Mouse (Mus musculus): Measurements from ENCODE around the gene Cd207. TPM values are rescaled to one million over a fixed set of nuclear protein-coding genes. Genes with fewer than 3 reads are reported as not detected.
A peak's percentile ranks its signal among the peaks of the same experiment; 100 is the strongest.

The Cd207 gene
- total and polyA plus RNA-seq, 3 experiments = 0.86 to 1.6 (median 1.1) TPM

DNA sequence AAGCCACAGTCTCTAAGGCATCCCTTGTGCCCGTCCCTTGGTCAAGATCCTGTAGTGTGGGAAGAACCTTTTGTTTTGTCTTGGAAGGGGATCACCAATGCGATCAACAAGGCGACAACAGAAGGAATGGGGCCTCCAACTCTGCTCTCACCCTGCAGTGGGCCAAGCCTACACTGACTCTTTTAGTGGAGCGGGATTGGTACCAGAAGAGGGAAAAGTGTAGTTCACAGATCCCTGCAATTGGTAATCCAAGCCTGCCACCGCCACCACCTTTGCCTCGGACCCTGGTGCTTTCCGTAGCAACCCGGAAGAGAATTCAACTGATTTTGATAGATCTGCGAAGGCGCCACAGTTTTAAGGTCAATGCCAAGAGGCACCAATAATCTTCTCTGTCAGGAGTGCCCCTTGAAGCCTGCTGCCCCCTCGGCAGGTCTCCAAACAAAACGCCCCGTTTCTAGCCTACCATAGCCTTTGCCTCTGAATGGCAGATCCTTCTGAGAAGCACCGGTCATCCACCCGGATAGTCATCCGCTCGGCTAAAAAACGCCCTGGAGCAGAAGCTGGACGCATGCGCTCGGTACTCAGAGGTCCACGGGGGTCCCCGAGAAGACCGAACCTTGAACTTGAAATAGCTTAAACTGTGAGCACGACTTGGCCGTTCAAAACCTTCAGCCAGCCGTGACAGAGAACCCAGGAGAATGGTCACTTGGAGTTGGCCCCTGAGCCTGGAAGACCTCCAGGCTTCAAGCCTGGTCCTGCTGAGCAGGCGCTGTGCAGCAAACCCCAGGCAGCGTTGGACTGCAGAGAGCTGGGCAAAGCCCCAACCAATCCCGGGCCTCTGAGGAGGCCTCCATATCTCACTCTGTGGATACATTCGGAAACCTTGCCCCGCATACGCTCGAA lies 36.8 kb upstream of the Cd207 start:
- intact Hi-C loops (cut with DNase I) = no loop called here
- 4% methylated on average over 34 of the region's 34 CpGs for WGBS
- Histone ChIP-seq H3K27me3 (ENCODE audit: control insufficient read depth, insufficient read depth, low read length) (peaks cover 48% of the 10 kb centered on the region), H3K9ac (ENCODE audit: low read depth, low read length) (no peak overlapping the region), H3K4me1 (ENCODE audit: control insufficient read depth, insufficient read depth, low read length) (peaks cover 3% of the 10 kb centered on the region), H3K36me3 (ENCODE audit: control insufficient read depth, insufficient read depth, low read length) (no peaks in the 10 kb centered on the region), H3K79me2 (replicated peaks; ENCODE audit: control insufficient read depth, insufficient read depth, low read length) (no peaks in the 10 kb centered on the region), H3K4me3 (no peak overlapping the region), H3K27ac (no peak overlapping the region)
- TF ChIP-seq CTCF (IDR thresholded peaks at IDR 0.05) = no peak
- no peak for TF ChIP-seq EP300 (IDR thresholded peaks at IDR 0.05; ENCODE audit: insufficient read depth, low read depth, low read length)
- TF ChIP-seq POLR2A (IDR thresholded peaks at IDR 0.05; ENCODE audit: insufficient read depth, low read depth, low read length) = no peak
- DNase-seq = peak in 1 of 2 experiments; percentile 41

DNA sequence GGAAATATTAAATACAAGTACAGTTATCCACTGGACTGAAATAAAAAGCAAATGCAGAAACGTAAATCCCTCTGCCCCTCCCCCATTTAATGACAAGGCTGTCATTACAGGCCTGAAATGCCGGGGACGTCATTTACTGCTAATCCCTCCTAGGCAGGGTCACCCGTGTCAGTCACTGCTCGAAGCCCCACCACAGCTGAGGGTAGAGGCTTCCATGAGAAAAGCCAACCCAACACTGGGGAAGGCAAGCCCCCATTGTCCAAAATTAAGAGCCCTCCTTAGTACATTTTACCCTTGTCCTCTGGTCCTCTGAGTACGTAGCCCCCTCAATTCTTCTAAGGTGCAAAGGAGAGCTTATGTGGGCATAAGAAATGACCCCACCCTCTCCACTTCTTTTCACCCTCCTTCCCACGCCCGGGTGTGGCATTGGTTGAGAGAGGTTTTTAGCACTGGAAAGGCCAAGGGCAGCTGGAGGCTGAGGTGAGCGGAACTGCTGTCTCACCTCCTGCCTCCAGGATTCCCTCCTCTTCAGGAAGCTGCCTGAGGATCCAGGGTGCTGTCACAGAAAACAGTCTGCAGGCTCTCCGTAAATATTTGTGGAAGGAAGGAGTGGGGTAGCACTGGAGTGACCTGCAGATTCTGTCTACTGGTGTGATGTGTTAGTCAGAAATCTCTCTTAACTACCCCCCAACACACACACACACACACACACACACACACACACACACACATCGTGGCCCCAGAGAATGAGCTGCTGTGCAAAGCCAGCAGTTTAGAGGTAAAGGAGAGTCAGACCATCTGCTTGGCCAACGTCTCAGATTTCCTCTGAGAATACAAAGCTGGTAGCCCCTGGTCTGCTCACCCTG lies 35.8 kb upstream of the Cd207 start:
- H3K79me2 ChIP-seq (replicated peaks; ENCODE audit: control insufficient read depth, insufficient read depth, low read length) = no peaks in the 10 kb centered on the region
- H3K4me1 ChIP-seq (ENCODE audit: control insufficient read depth, insufficient read depth, low read length) = peaks cover 3% of the 10 kb centered on the region
- H3K36me3 ChIP-seq (ENCODE audit: control insufficient read depth, insufficient read depth, low read length) = no peaks in the 10 kb centered on the region
- peaks cover 48% of the 10 kb centered on the region for H3K27me3 ChIP-seq (ENCODE audit: control insufficient read depth, insufficient read depth, low read length)
- 8% methylated on average over 12 of the region's 12 CpGs for WGBS
- intact Hi-C loops (cut with DNase I) = no loop called here
- no peak overlapping the region for H3K4me3 ChIP-seq
- no peak for DNase-seq
- H3K9ac ChIP-seq (ENCODE audit: low read depth, low read length) = no peak overlapping the region
- H3K27ac ChIP-seq = no peak overlapping the region
- TF ChIP-seq EP300 (IDR thresholded peaks at IDR 0.05; ENCODE audit: insufficient read depth, low read depth, low read length) = no peak
- no peak for TF ChIP-seq CTCF (IDR thresholded peaks at IDR 0.05)
- TF ChIP-seq POLR2A (IDR thresholded peaks at IDR 0.05; ENCODE audit: insufficient read depth, low read depth, low read length) = no peak

GRCm38 (mm10) chr6:83711725-83712475 lies 34.2 kb upstream of the Cd207 start:
- H3K79me2 ChIP-seq (replicated peaks; ENCODE audit: control insufficient read depth, insufficient read depth, low read length) = no peaks in the 10 kb centered on the region
- WGBS = 8% methylated on average over 45 of the region's 45 CpGs
- no peaks in the 10 kb centered on the region for H3K36me3 ChIP-seq (ENCODE audit: control insufficient read depth, insufficient read depth, low read length)
- H3K27me3 ChIP-seq (ENCODE audit: control insufficient read depth, insufficient read depth, low read length) = peaks cover 47% of the 10 kb centered on the region
- H3K4me3 ChIP-seq = peak overlapping the region; percentile 37; the same call in 1 of the 2 replicates
- H3K27ac ChIP-seq = no peak overlapping the region
- no peak for DNase-seq
- intact Hi-C loops (cut with DNase I) = no loop called here
- TF ChIP-seq EP300 (IDR thresholded peaks at IDR 0.05; ENCODE audit: insufficient read depth, low read depth, low read length) = no peak
- no peak for TF ChIP-seq CTCF (IDR thresholded peaks at IDR 0.05)
- TF ChIP-seq POLR2A (IDR thresholded peaks at IDR 0.05; ENCODE audit: insufficient read depth, low read depth, low read length) = no peak
- H3K9ac ChIP-seq (ENCODE audit: low read depth, low read length) = no peak overlapping the region
- peaks cover 3% of the 10 kb centered on the region for H3K4me1 ChIP-seq (ENCODE audit: control insufficient read depth, insufficient read depth, low read length)

GRCm38 (mm10) chr6:83711067-83711675 lies 33.5 kb upstream of the Cd207 start, which contains the start of gene Vax2:
Gene Vax2 (plus strand): TSS chr6:83711264.
- peak; percentile 63 to 70 for DNase-seq
- Histone ChIP-seq H3K4me3 (peak within 1 kb of the TSS; percentile 37), H3K36me3 (ENCODE audit: control insufficient read depth, insufficient read depth, low read length) (no peaks in the 10 kb centered on the region), H3K27ac (no peak within 1 kb of the TSS), H3K9ac (ENCODE audit: low read depth, low read length) (no peak within 1 kb of the TSS), H3K79me2 (replicated peaks; ENCODE audit: control insufficient read depth, insufficient read depth, low read length) (no peaks in the 10 kb centered on the region), H3K4me1 (ENCODE audit: control insufficient read depth, insufficient read depth, low read length) (peaks cover 3% of the 10 kb centered on the region), H3K27me3 (ENCODE audit: control insufficient read depth, insufficient read depth, low read length) (peaks cover 45% of the 10 kb centered on the region)
- under 1% methylated on average over 44 of the region's 46 CpGs for WGBS
- intact Hi-C loops (cut with DNase I) = no loop called here
- TF ChIP-seq CTCF (IDR thresholded peaks at IDR 0.05) (no peak), POLR2A (IDR thresholded peaks at IDR 0.05; ENCODE audit: insufficient read depth, low read depth, low read length) (no peak), EP300 (IDR thresholded peaks at IDR 0.05; ENCODE audit: insufficient read depth, low read depth, low read length) (no peak)

DNA sequence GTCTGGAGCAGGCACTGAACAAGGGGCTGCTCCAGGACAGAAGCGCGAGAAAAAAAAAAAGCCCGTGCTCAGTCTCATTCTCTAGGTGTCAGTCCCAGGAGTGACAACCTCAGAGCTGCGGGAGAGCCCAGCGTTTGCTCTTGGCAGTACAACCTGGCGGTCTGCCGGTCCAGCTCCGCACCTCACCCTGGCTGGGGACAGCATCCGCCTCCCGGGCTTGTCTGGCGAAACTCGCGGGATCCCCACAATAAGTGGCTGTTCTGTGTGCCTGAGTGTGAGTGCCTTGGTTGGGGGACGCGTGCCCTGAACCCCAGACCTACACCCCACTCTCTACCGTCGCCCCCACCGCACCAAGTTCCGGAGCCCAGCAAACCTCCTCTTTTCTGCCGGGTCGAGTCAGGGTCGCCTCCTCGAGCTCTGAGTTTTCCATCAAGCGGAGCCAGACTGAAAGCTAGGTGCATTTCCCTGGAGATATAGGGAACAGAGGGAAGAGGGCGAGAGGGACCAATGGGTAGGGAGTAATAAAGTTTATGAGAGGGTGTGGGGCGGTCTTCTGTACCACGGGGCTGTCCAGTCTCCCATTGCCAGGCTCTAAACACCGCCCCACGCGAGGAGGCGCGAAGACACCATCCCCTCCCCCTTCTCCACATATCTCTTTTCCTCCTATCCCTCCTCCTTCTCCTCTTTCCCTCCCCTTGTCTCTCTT lies 32.9 kb upstream of the Cd207 start:
- Histone ChIP-seq H3K79me2 (replicated peaks; ENCODE audit: control insufficient read depth, insufficient read depth, low read length) (no peaks in the 10 kb centered on the region), H3K27ac (no peak overlapping the region), H3K36me3 (ENCODE audit: control insufficient read depth, insufficient read depth, low read length) (no peaks in the 10 kb centered on the region), H3K4me3 (peak overlapping the region; percentile 37; the same call in 1 of the 2 replicates), H3K9ac (ENCODE audit: low read depth, low read length) (no peak overlapping the region), H3K27me3 (ENCODE audit: control insufficient read depth, insufficient read depth, low read length) (peaks cover 44% of the 10 kb centered on the region), H3K4me1 (ENCODE audit: control insufficient read depth, insufficient read depth, low read length) (peaks cover 2% of the 10 kb centered on the region)
- whole genome bisulfite sequencing = 2% methylated on average over 32 of the region's 32 CpGs
- DNase-seq = no peak
- TF ChIP-seq POLR2A (IDR thresholded peaks at IDR 0.05; ENCODE audit: insufficient read depth, low read depth, low read length) (no peak), EP300 (IDR thresholded peaks at IDR 0.05; ENCODE audit: insufficient read depth, low read depth, low read length) (no peak)
- intact Hi-C loops (cut with DNase I) = no loop called here

Data from heart, adult 2 months (tissue).